Mouse (Mus musculus) kidney, adult 2 months (tissue): ENCODE data around the gene Snai3. TPM values are rescaled to one million over a fixed set of nuclear protein-coding genes. Genes with fewer than 3 reads are reported as not detected.

ENCODE experiments used
- DNase-seq: peaks from one replicate; pipeline ENCODE4 v3.0.0; 2021
- H3K27ac ChIP-seq: fragments of 200-500 bp; 2 replicates; pipeline ENCODE4 v1.5.1; 2012; ENCODE audit warnings: low read depth, low read length, control low read depth, inconsistent platforms; ENCODE audit not compliant: insufficient read depth
- H3K27me3 ChIP-seq: fragments of 200-500 bp; replicated peaks from 2 replicates; pipeline ENCODE4 v1.6.1; 2012; ENCODE audit warnings: mild to moderate bottlenecking, moderate library complexity, low read length, inconsistent platforms; ENCODE audit not compliant: control insufficient read depth, insufficient read depth
- H3K36me3 ChIP-seq: fragments of 200-500 bp; 2 replicates; pipeline ENCODE4 v1.6.1; 2012; ENCODE audit warnings: mild to moderate bottlenecking, moderate library complexity, low read length, inconsistent platforms; ENCODE audit not compliant: control insufficient read depth, insufficient read depth
- H3K4me1 ChIP-seq: fragments of 200-500 bp; 2 replicates; pipeline ENCODE4 v1.6.1; 2011; ENCODE audit warnings: low read length; ENCODE audit not compliant: control insufficient read depth, insufficient read depth
- H3K4me3 ChIP-seq: fragments of 200-500 bp; 2 replicates; pipeline ENCODE4 v1.5.1; 2011; ENCODE audit warnings: mild to moderate bottlenecking, low read depth, low read length, control low read depth; ENCODE audit not compliant: insufficient read depth
- CTCF ChIP-seq: fragments of 200-500 bp; conservative IDR thresholded peaks from 2 replicates; pipeline ENCODE4 v1.5.1; 2011; ENCODE audit warnings: low read depth, mild to moderate bottlenecking, control low read depth, low read length, moderate library complexity, mixed read lengths; ENCODE audit not compliant: insufficient read depth, insufficient read length
- POLR2A ChIP-seq: fragments of 200-500 bp; IDR thresholded peaks from one replicate; pipeline ENCODE4 v1.6.1; 2011; ENCODE audit warnings: low read depth, low read length, control low read depth
- WGBS: fragments of 180-500 bp; shearing (Covaris S2); methylation state at CpG from one replicate; pipeline ENCODE4 v1.1.7; 2018; 5-methylcytosine and 5-hydroxymethylcytosine counted together
- polyA plus RNA-seq: library from polyadenylated mRNA; depleted of rRNA; stranded (reverse); fragments of >200 nt; gene quantifications from 2 replicates; pipeline ENCODE4 v1.2.3, GENCODE M21; 2012; rRNA removed

The Snai3 gene
- 1.6 and 1.7 TPM in 2 replicates for polyA plus RNA-seq

DNA sequence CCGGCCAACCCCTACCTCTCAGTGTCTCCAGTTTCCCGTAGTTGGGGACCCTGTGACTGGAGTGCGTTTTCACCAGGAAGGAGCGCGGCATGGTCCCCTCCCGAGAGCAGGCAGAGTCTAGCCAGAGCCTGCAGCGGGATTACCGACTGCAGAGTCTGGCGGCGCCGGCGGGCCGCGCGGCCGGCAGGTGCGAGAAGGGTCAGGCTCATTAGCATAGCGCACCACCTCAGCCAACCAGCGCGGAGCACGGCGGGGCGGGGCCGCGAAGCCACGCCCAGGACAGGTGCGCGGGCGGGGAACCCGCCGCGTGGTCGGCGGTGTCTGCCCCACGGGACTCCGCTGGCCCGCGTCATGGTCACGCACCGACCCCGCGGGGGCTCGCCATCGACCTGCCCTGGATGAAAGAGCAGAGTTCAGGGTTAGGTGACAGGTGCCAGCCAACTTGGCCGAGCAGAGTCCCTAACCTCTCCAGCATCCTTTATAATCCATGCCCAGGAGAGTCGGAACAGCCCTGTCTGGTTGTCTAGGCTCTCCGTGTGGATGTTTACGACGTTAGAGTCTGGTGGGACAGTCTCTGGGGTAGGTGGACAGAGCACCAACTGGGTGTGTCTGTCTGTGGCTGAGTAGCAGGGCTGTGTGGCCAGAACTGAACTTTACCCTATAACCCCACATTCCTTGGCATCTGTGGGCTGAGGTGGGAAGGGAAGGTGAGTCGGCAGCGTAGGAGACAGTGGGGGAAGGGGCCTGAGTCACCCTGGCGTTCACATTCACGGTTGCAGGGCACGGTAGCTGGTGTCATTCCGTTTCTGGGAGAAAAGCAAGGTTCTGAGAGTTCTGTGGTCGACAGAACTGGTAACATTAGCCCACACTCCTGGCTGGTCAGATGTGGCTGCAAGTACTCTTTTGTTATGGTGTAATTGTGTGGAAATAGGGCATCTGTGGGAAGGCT is at the start of gene Snai3:
Gene Snai3, minus strand, starts transcription at position 210 of the 949 bp plus-strand sequence.
- TF ChIP-seq POLR2A (no peak), CTCF (no peak)
- Histone ChIP-seq H3K4me3 (peak within 1 kb of the TSS; percentile 44), H3K27ac (no peak within 1 kb of the TSS), H3K36me3 (no peaks in the 10 kb centered on the region), H3K27me3 (no peaks in the 10 kb centered on the region), H3K4me1 (peaks cover 14% of the 10 kb centered on the region; the same call in 1 of the 2 replicates)
- peak; percentile 88 for DNase-seq
- WGBS, result 3% methylated on average over 56 of the region's 56 CpGs

DNA sequence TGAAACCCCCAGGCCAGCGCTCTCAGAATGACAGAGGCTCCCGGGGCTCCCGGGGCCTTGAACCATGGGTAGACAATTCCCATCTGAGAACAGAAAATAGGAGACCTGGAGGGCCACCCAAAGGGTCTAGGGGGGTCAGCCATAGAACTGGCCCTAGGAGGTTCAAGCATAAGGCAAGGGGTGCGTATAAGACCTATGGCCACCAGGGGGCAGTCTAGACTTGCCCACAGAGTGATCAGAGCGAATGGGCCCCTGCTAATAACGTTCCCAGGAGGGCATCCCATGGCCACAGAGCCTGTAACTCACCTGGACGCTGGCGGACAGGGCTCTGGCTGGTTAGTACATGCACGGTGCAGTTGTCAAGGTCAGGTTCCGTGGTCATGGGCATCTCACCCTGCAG is 40.3 kb upstream of the Snai3 start:
- TF ChIP-seq CTCF (peak; percentile 90), POLR2A (no peak)
- WGBS, result 24% methylated on average over 10 of the region's 10 CpGs
- DNase-seq, result peak; percentile 84
- Histone ChIP-seq H3K27me3 (no peaks in the 10 kb centered on the region), H3K27ac (no peak overlapping the region), H3K4me3 (no peak overlapping the region), H3K4me1 (no peaks in the 10 kb centered on the region), H3K36me3 (no peaks in the 10 kb centered on the region)

DNA sequence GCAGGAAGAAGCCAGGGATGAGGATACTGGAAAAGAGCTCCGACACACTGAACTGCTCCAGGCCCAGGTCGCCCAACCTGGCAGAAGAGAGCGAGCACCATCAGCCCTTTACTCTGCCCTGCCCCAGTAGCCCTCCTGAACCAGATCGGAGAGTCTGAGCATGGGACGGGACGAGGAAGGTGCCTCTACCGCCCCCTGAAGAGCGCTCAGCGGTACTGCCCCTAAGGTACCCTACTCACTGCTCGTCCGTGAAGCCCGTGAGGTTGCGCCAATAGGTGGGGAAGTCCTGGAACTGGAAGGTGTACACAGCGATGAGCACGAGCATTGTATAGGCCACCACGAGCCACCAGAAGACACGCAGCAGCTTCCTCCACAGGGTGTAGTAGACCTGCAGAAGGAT is 37.4 kb upstream of the Snai3 start:
- no peak overlapping the region for H3K4me3 ChIP-seq
- H3K27me3 ChIP-seq, result no peaks in the 10 kb centered on the region
- H3K4me1 ChIP-seq, result no peaks in the 10 kb centered on the region
- TF ChIP-seq CTCF (peak; percentile 44), POLR2A (no peak)
- no peak for DNase-seq
- 74% methylated on average over 17 of the region's 17 CpGs for WGBS
- no peaks in the 10 kb centered on the region for H3K36me3 ChIP-seq
- H3K27ac ChIP-seq, result no peak overlapping the region; the same call in 1 of the 2 replicates

DNA sequence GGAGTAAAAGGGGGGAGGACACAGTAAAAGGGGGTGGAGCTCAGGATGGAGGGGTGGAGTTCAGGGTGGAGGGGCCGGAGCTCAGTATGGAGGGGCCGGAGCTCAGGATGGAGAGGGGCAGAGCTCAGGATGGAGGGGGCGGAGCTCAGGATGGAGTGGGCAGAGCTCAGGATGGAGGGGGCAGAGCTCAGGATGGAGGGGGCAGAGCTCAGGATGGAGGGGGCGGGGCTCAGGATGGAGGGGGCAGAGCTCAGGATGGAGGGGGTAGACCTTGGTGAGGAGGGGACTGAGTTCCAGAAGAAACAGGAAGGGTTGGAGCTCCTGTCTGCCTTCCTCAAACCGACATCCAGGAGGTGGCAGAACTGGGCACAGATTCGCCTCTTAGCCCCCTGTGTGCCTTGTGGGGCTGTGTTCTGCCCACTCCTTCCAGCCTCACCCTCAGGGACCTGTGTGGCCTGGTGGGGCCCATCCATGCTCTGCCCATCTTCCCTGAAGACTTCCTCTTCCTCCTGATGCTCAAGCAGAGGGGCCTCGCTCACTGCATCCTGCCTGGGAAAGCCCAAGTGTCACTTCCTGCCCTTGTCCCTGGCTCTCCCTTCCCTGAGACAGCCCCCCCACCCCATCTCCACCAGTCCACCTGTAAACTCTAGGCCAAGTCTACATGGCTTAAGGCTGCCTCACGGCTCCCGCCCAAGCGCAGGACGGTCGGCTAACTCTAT is 36.6 kb upstream of the Snai3 start:
- Histone ChIP-seq H3K4me3 (no peak overlapping the region), H3K36me3 (no peaks in the 10 kb centered on the region), H3K27ac (peak overlapping the region; percentile 32; the same call in 1 of the 2 replicates), H3K4me1 (no peaks in the 10 kb centered on the region), H3K27me3 (no peaks in the 10 kb centered on the region)
- 79% methylated on average over 12 of the region's 12 CpGs for WGBS
- TF ChIP-seq CTCF (0 out of 2 replicates have a peak, but pooled peaks have one; percentile 4), POLR2A (no peak)
- peak; percentile 32 for DNase-seq

DNA sequence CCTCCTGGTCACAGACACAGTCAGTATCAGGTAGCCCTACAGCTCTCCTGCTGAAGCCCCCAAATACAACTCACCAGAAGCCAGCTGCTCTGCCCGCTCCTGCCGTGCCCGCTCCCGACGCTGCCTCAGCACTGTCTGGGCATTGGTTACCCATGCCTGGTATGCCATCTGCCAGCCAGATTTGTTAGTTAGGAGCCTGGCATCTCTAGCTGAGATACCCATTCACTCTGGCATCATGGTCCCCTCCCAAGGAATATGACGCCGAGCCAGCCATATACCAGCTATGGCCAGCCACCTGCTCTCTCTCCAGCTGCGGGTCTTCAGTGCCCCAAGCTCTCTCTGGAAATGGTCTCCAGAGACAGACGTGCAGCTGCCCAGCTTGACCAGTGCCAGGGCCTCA is 27.9 kb upstream of the Snai3 start:
- TF ChIP-seq CTCF (no peak), POLR2A (no peak)
- DNase-seq, result no peak
- Histone ChIP-seq H3K27ac (no peak overlapping the region), H3K4me3 (no peak overlapping the region), H3K36me3 (peaks cover 3% of the 10 kb centered on the region), H3K27me3 (no peaks in the 10 kb centered on the region), H3K4me1 (no peaks in the 10 kb centered on the region)
- WGBS, result 92% methylated on average over 9 of the region's 9 CpGs

DNA sequence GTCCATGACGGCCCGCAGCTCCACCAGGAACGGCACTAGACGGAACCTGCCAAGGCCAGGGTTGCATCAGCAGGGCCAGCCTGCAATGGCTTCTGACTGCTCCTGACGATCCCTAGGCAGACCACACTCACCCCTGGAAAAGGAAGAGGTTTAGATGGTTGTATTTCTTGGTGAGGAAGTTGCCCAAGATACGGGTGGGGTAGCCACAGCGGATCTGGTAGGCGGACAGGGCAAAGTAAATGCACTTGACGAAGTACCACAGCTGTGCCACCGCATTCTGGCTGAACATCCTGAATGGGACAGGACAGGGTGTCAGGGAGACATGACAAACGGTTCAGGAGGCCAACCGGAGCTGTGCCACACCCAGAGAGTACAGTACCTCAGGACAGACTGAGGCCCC is 24.3 kb upstream of the Snai3 start:
- Histone ChIP-seq H3K4me1 (no peaks in the 10 kb centered on the region), H3K36me3 (no peaks in the 10 kb centered on the region; the same call in none of the 2 replicates), H3K27ac (no peak overlapping the region), H3K27me3 (no peaks in the 10 kb centered on the region), H3K4me3 (no peak overlapping the region)
- TF ChIP-seq CTCF, result no peak
- TF ChIP-seq POLR2A, result no peak
- no peak for DNase-seq
- WGBS, result 80% methylated on average over 12 of the region's 12 CpGs

DNA sequence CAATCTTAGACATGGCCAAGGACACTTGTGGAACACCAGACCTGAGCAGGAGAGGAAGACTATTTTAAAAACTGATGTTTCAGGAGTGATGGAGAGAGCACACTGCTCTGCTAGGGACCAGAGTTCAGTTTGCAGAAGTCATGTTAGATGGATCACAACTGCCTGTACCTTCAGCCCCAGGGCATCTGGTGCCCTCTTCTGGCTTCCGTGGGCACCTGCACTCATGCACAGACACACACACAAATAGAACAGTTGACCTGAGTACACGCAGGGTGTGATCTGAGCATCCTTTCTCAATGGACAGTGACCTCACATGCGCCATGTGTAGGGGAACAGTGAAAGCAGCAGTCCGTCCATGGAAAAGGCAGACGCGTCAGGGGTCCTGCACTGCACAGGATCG is 23.3 kb upstream of the Snai3 start:
- H3K4me1 ChIP-seq, result no peaks in the 10 kb centered on the region
- 96% methylated on average over 7 of the region's 7 CpGs for WGBS
- no peaks in the 10 kb centered on the region; the same call in none of the 2 replicates for H3K36me3 ChIP-seq
- no peak overlapping the region for H3K4me3 ChIP-seq
- no peaks in the 10 kb centered on the region for H3K27me3 ChIP-seq
- no peak for DNase-seq
- H3K27ac ChIP-seq, result no peak overlapping the region
- TF ChIP-seq POLR2A (no peak), CTCF (peak; percentile 51)
